Mouse (Mus musculus) embryonic facial prominence, embryonic 11.5 days (tissue): Measurements from ENCODE around the gene Pls1. TPM values are rescaled to one million over a fixed set of nuclear protein-coding genes. Genes with fewer than 3 reads are reported as not detected.
A peak's percentile ranks its signal among the peaks of the same experiment; 100 is the strongest.

Source experiments
- ATAC-seq: fragments of 200-750 bp; cut with Nextera tagmentation; replicated peaks from 2 replicates; pipeline ENCODE4 v1.8.0; 2017; ENCODE audit warnings: low read depth; ENCODE audit not compliant: insufficient number of reproducible peaks, low FRiP score, low TSS enrichment
- DNase-seq: peaks from one replicate; pipeline ENCODE4 v3.0.0-alpha.2; 2015; ENCODE audit warnings: low spot score
- H3K27ac ChIP-seq: fragments of 300-500 bp; sonication (generic); replicated peaks from 2 replicates; pipeline ENCODE4 v1.5.1; 2014; ENCODE audit warnings: mild to moderate bottlenecking, low read depth, low read length, control low read depth
- H3K27me3 ChIP-seq: fragments of 300-500 bp; sonication (generic); 2 replicates; pipeline ENCODE4 v1.6.1; 2014; ENCODE audit warnings: mild to moderate bottlenecking, low read length, moderate library complexity, mixed read lengths; ENCODE audit not compliant: control insufficient read depth, insufficient read depth
- H3K36me3 ChIP-seq: fragments of 300-500 bp; sonication (generic); replicated peaks from 2 replicates; pipeline ENCODE4 v1.6.1; 2014; ENCODE audit warnings: low read depth, mild to moderate bottlenecking, low read length, moderate library complexity, mixed read lengths; ENCODE audit not compliant: control insufficient read depth, insufficient read depth
- H3K4me1 ChIP-seq: fragments of 300-500 bp; sonication (generic); 2 replicates; pipeline ENCODE4 v1.6.1; 2014; ENCODE audit warnings: low read length, mixed read lengths; ENCODE audit not compliant: control insufficient read depth, insufficient read depth
- H3K4me2 ChIP-seq: fragments of 300-500 bp; sonication (generic); 2 replicates; pipeline ENCODE4 v1.6.1; 2014; ENCODE audit warnings: low read depth, mild to moderate bottlenecking, control low read depth, low read length, moderate library complexity
- H3K4me3 ChIP-seq: fragments of 300-500 bp; sonication (generic); 2 replicates; pipeline ENCODE4 v1.5.1; 2014; ENCODE audit warnings: low read depth, low read length, control low read depth
- H3K9ac ChIP-seq: fragments of 300-500 bp; sonication (generic); replicated peaks from 2 replicates; pipeline ENCODE4 v1.6.1; 2014; ENCODE audit warnings: mild to moderate bottlenecking, control low read depth, low read length
- H3K9me3 ChIP-seq: fragments of 300-500 bp; sonication (generic); replicated peaks from 2 replicates; pipeline ENCODE4 v1.6.1; 2016; ENCODE audit warnings: mild to moderate bottlenecking, low read length, inconsistent platforms, mixed read lengths; ENCODE audit not compliant: control insufficient read depth
- WGBS: fragments of 180-500 bp; shearing (Covaris S2); extraction: QIAGEN DNeasy Blood & Tissue Kit; methylation state at CpG from one replicate; pipeline ENCODE4 v1.1.7; 2014; 5-methylcytosine and 5-hydroxymethylcytosine counted together
- polyA plus RNA-seq: library from polyadenylated mRNA; unstranded; fragments of >200 nt; fragmentation: Nextera tagmentation; extraction: Ambion mirVana; gene quantifications from 2 replicates; pipeline ENCODE4 v1.2.1, GENCODE M21; 2014

Pls1 gene
- 8.6 and 9.7 TPM in 2 replicates for polyA plus RNA-seq

- Histone ChIP-seq H3K4me1 (no peaks in the 10 kb centered on the region; the same call in 1 of the 2 replicates), H3K9ac (peak within 1 kb of the TSS; percentile 52), H3K27me3 (no peaks in the 10 kb centered on the region; the same call in 1 of the 2 replicates), H3K27ac (no peak within 1 kb of the TSS), H3K4me2 (peak within 1 kb of the TSS; percentile 92), H3K36me3 (no peaks in the 10 kb centered on the region), H3K9me3 (no peaks in the 10 kb centered on the region), H3K4me3 (peak within 1 kb of the TSS; percentile 52)
- DNase-seq (peak; percentile 82), ATAC-seq (peak; percentile 88)
- WGBS, result under 1% methylated on average over 46 of the region's 46 CpGs
Measured at GRCm38 (mm10) chr9:95844825-95845460, at the start of gene Pls1. Gene Pls1 (minus strand): TSS chr9:95845311.

DNA sequence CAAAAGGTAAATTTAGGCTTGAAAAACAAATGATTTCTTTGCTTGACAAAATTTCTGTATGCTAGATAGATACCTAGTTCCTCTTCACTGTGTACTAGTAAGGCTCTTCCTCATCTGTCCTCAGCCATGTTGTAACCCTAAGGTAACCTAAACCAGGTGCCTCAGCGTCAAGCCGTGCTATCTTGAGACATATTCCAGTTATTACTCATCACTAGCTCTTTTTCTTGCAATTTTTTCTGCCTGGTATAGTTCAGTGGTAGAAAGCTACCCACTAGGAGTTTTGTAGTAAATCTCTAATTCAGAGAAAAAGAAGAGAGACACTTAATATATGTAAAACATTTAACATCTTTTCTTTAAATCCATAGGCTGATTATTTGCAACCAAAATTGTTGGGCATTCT lies 37.6 kb upstream of the Pls1 start:
- H3K27me3 ChIP-seq, result no peaks in the 10 kb centered on the region
- no peak overlapping the region for H3K4me2 ChIP-seq
- no peaks in the 10 kb centered on the region for H3K4me1 ChIP-seq
- no peak overlapping the region for H3K9ac ChIP-seq
- ATAC-seq (no peak), DNase-seq (no peak)
- WGBS, result 89% methylated on average over 2 of the region's 2 CpGs
- no peak overlapping the region for H3K4me3 ChIP-seq
- H3K36me3 ChIP-seq, result peaks cover 3% of the 10 kb centered on the region; the same call in 1 of the 2 replicates
- H3K27ac ChIP-seq, result no peak overlapping the region
- no peaks in the 10 kb centered on the region for H3K9me3 ChIP-seq

DNA sequence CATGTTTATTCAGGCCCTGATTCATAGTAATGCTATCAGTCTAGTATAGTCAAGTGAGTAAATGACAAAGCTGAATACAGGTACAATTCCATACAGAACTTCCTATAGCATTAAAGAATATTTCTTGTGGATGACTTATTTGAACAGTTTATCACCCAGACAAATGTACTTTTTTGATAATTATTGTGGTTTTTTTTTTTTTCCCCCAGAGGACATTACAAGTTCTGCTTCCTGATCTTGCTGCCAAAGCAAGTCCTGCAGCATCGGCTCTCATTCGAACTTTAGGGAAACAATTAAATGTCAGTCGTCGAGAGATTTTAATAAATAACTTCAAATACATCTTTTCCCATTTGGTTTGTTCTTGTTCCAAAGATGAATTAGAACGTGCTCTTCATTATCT lies 33.1 kb upstream of the Pls1 start:
- H3K4me2 ChIP-seq, result no peak overlapping the region
- H3K4me1 ChIP-seq, result no peaks in the 10 kb centered on the region
- DNase-seq (no peak), ATAC-seq (no peak)
- WGBS, result 95% methylated on average over 5 of the region's 5 CpGs
- H3K9ac ChIP-seq, result no peak overlapping the region
- H3K9me3 ChIP-seq, result no peaks in the 10 kb centered on the region
- no peaks in the 10 kb centered on the region for H3K27me3 ChIP-seq
- no peaks in the 10 kb centered on the region; the same call in 1 of the 2 replicates for H3K36me3 ChIP-seq
- H3K27ac ChIP-seq, result no peak overlapping the region
- H3K4me3 ChIP-seq, result no peak overlapping the region

- peak; percentile 85 for DNase-seq
- no peaks in the 10 kb centered on the region for H3K9me3 ChIP-seq
- H3K36me3 ChIP-seq, result no peaks in the 10 kb centered on the region
- peak overlapping the region; percentile 82 for H3K4me3 ChIP-seq
- H3K9ac ChIP-seq, result peak overlapping the region; percentile 78
- 0% methylated on average over 31 of the region's 31 CpGs for WGBS
- H3K27me3 ChIP-seq, result no peaks in the 10 kb centered on the region
- H3K4me1 ChIP-seq, result no peaks in the 10 kb centered on the region
- H3K27ac ChIP-seq, result peak overlapping the region; percentile 43; the same call in 1 of the 2 replicates
- H3K4me2 ChIP-seq, result peak overlapping the region; percentile 82
- ATAC-seq, result peak; percentile 60
Measured at GRCm38 (mm10) chr9:95858027-95858570, 13.0 kb upstream of the Pls1 start.

GRCm38 (mm10) chr9:95857414-95858026 lies 12.4 kb upstream of the Pls1 start, which contains the start of gene Atr:
Gene Atr (plus strand): TSS chr9:95857597.
- Histone ChIP-seq H3K27ac (peak within 1 kb of the TSS; percentile 43; the same call in 1 of the 2 replicates), H3K4me1 (no peaks in the 10 kb centered on the region), H3K36me3 (no peaks in the 10 kb centered on the region), H3K9me3 (no peaks in the 10 kb centered on the region), H3K4me3 (peak within 1 kb of the TSS; percentile 82), H3K27me3 (no peaks in the 10 kb centered on the region), H3K4me2 (peak within 1 kb of the TSS; percentile 82), H3K9ac (peak within 1 kb of the TSS; percentile 78)
- WGBS, result under 1% methylated on average over 68 of the region's 69 CpGs
- peak; percentile 85 for ATAC-seq
- DNase-seq, result peak; percentile 96

DNA sequence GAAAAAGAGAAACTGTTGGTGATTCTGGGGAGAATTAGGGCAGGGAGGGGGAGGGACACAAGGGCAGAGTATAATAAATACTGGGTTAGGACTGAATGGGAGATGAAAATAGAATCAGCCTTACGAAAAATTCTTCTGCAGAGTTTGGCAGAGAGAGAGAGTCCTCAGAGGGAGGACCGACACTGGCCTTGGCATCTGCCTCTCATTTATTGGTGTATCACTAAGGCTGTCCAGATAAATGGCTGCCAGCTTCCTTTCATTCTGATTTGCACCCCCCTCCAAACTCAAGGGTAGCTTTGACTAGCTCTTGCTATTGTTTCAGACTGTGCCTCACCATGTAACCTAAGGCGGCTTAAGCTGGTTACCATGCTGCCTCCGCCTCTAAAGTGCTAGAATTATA lies 10.9 kb upstream of the Pls1 start:
- no peaks in the 10 kb centered on the region for H3K27me3 ChIP-seq
- no peak overlapping the region for H3K4me3 ChIP-seq
- H3K4me1 ChIP-seq, result no peaks in the 10 kb centered on the region
- no peak overlapping the region for H3K27ac ChIP-seq
- H3K36me3 ChIP-seq, result no peaks in the 10 kb centered on the region
- no peaks in the 10 kb centered on the region for H3K9me3 ChIP-seq
- H3K4me2 ChIP-seq, result no peak overlapping the region
- no peak for ATAC-seq
- DNase-seq, result no peak
- no peak overlapping the region for H3K9ac ChIP-seq
- 89% methylated on average over 4 of the region's 4 CpGs for WGBS

- no peaks in the 10 kb centered on the region for H3K36me3 ChIP-seq
- DNase-seq, result no peak
- H3K9me3 ChIP-seq, result no peaks in the 10 kb centered on the region
- 80% methylated on average over 2 of the region's 2 CpGs for WGBS
- H3K4me1 ChIP-seq, result no peaks in the 10 kb centered on the region
- H3K9ac ChIP-seq, result no peak overlapping the region
- H3K4me2 ChIP-seq, result no peak overlapping the region
- H3K27me3 ChIP-seq, result no peaks in the 10 kb centered on the region
- no peak overlapping the region for H3K27ac ChIP-seq
- ATAC-seq, result no peak
- no peak overlapping the region for H3K4me3 ChIP-seq
Measured at GRCm38 (mm10) chr9:95854891-95855290, 9.8 kb upstream of the Pls1 start.

GRCm38 (mm10) chr9:95852896-95853295 lies 7.8 kb upstream of the Pls1 start:
- ATAC-seq, result no peak
- H3K4me1 ChIP-seq, result no peaks in the 10 kb centered on the region
- no peaks in the 10 kb centered on the region for H3K27me3 ChIP-seq
- no peak overlapping the region for H3K9ac ChIP-seq
- no peak overlapping the region for H3K4me2 ChIP-seq
- peak; percentile 94 for DNase-seq
- no peak overlapping the region for H3K4me3 ChIP-seq
- no peaks in the 10 kb centered on the region for H3K36me3 ChIP-seq
- H3K9me3 ChIP-seq, result no peaks in the 10 kb centered on the region
- WGBS, result 25% methylated on average over 4 of the region's 4 CpGs
- no peak overlapping the region for H3K27ac ChIP-seq
